In the genomic region with DNA sequence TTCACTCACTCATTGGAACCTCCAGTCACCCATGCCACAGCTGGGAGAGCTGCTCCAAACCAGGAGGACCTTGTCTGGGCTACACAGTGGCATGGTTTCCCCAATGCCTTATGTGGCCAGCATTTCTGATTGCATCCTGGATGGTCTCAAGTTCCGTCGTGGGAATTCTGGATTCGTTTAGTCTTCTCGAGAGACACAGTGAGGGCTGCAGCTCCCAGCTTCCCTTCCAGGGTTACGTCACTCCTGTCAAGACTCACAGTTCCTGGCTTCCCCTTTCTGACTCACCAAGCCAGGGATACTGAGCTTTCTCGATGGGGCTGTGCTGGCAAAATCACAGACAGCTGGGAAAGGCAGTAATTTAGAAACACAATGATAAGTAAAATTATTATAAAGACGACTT, we compare ENCODE assay signal across 10 mouse cellular contexts. TPM values are rescaled to one million over a fixed set of nuclear protein-coding genes. Genes with fewer than 3 reads are reported as not detected.
DNase-seq lines count a peak whose midpoint lies in the region; ATAC-seq and TF ChIP-seq lines count a peak whose summit lies in the region.
"Had no signal": no experiment of that assay in that cellular context is flagged by ENCODE, and none has a peak within 500 bp of the region (broad histone marks: within the 10 kb centered on the region; RNA-seq: fewer than 3 reads in every experiment).

No protein-coding gene starts in this region.

- 26% methylated on average over 7 of the region's 7 CpGs for WGBS in limb, embryonic 15.5 days
- 30% methylated on average over 7 of the region's 7 CpGs for WGBS in limb, embryonic 10.5 days
- WGBS in thymus, adult 2 months, result 72% methylated on average over 7 of the region's 7 CpGs

- no peak for DNase-seq in limb, embryonic 10.5 days (ENCODE audit: low spot score)
- DNase-seq in heart, adult 9 months (ENCODE audit: low spot score in 2 of 2), result peak; percentile 77 to 84
- no peak for DNase-seq in thymus, adult 2 months
- DNase-seq in retina, postnatal 1 day, result no peak
- no peak for DNase-seq in kidney, postnatal 10 days
- DNase-seq: liver, embryonic 13.5 days had no signal

- H3K4me1 ChIP-seq in limb, embryonic 15.5 days, result peaks cover 21% of the 10 kb centered on the region
- H3K4me1 ChIP-seq in limb, embryonic 10.5 days, result peaks cover 42% of the 10 kb centered on the region
- peaks cover 12% of the 10 kb centered on the region for H3K4me1 ChIP-seq in bone marrow macrophage, adult 2 months (ENCODE audit: control insufficient read depth, insufficient read depth, low read length)
- H3K4me1 ChIP-seq in thymus, adult 2 months (replicated peaks; ENCODE audit: control insufficient read depth, insufficient read depth, low read length), result peaks cover 9% of the 10 kb centered on the region

- H3K27me3 ChIP-seq in limb, embryonic 15.5 days, result no peaks in the 10 kb centered on the region
- H3K27me3 ChIP-seq in limb, embryonic 10.5 days (ENCODE audit: low read depth, poor library complexity, severe bottlenecking), result no peaks in the 10 kb centered on the region
- H3K27me3 ChIP-seq in thymus, adult 2 months (ENCODE audit: control insufficient read depth, insufficient read depth, low read length), result no peaks in the 10 kb centered on the region
- H3K27me3 ChIP-seq: embryonic facial prominence, embryonic 15.5 days; liver, embryonic 13.5 days had no signal

- TF ChIP-seq POLR2A in bone marrow macrophage, adult 2 months (IDR thresholded peaks at IDR 0.05; ENCODE audit: borderline replicate concordance, low read depth, low read length), result no peak
- no peak for TF ChIP-seq POLR2A in thymus, adult 2 months (IDR thresholded peaks at IDR 0.05; ENCODE audit: control insufficient read depth, extremely low read depth, insufficient read depth, low read length, poor library complexity)

- no peaks in the 10 kb centered on the region for H3K36me3 ChIP-seq in limb, embryonic 15.5 days
- no peaks in the 10 kb centered on the region for H3K36me3 ChIP-seq in limb, embryonic 10.5 days
- H3K36me3 ChIP-seq in thymus, adult 2 months (ENCODE audit: control insufficient read depth, insufficient read depth, low read length), result no peaks in the 10 kb centered on the region
- H3K36me3 ChIP-seq: embryonic facial prominence, embryonic 15.5 days; liver, embryonic 13.5 days had no signal

- no peak overlapping the region for H3K4me2 ChIP-seq in limb, embryonic 15.5 days
- H3K4me2 ChIP-seq: embryonic facial prominence, embryonic 15.5 days; liver, embryonic 13.5 days had no signal

- no peaks in the 10 kb centered on the region for H3K9me3 ChIP-seq in limb, embryonic 15.5 days
- no peaks in the 10 kb centered on the region for H3K9me3 ChIP-seq in limb, embryonic 10.5 days (replicated peaks)
- H3K9me3 ChIP-seq: embryonic facial prominence, embryonic 15.5 days; liver, embryonic 13.5 days had no signal

- TF ChIP-seq CTCF in bone marrow macrophage, adult 2 months (IDR thresholded peaks at IDR 0.05; ENCODE audit: low read depth, low read length), result no peak
- no peak for TF ChIP-seq CTCF in thymus, adult 2 months (IDR thresholded peaks at IDR 0.05; ENCODE audit: borderline replicate concordance, control insufficient read depth, extremely low read depth, insufficient read depth, low read length, poor library complexity)

- H3K9ac ChIP-seq in limb, embryonic 15.5 days, result no peak overlapping the region
- H3K9ac ChIP-seq: embryonic facial prominence, embryonic 15.5 days; liver, embryonic 13.5 days had no signal

- ATAC-seq in limb, embryonic 15.5 days (ENCODE audit: insufficient number of reproducible peaks, low FRiP score, low TSS enrichment, low read depth), result no peak
- 0 out of 2 replicates have a peak, but pooled peaks have one; percentile 44 for ATAC-seq in megakaryocyte progenitor cell, adult 5-6 weeks (replicated peaks; ENCODE audit: poor library complexity)

- no peak overlapping the region for H3K4me3 ChIP-seq in limb, embryonic 15.5 days
- H3K4me3 ChIP-seq in limb, embryonic 10.5 days, result no peak overlapping the region
- peak overlapping the region; percentile 40 for H3K4me3 ChIP-seq in bone marrow macrophage, adult 2 months (ENCODE audit: insufficient read depth, low read length)
- H3K4me3 ChIP-seq in thymus, adult 2 months (ENCODE audit: control insufficient read depth, insufficient read depth, low read length), result no peak overlapping the region
- H3K4me3 ChIP-seq: embryonic facial prominence, embryonic 15.5 days; liver, embryonic 13.5 days had no signal

- peak overlapping the region; percentile 27; the same call in 1 of the 2 replicates for H3K27ac ChIP-seq in limb, embryonic 15.5 days
- H3K27ac ChIP-seq in limb, embryonic 10.5 days, result no peak overlapping the region
- no peak overlapping the region for H3K27ac ChIP-seq in bone marrow macrophage, adult 2 months (ENCODE audit: insufficient read depth, low read depth, low read length)
- H3K27ac ChIP-seq in thymus, adult 2 months (ENCODE audit: control insufficient read depth, insufficient read depth, low read length), result no peak overlapping the region
- H3K27ac ChIP-seq: embryonic facial prominence, embryonic 15.5 days; liver, embryonic 13.5 days had no signal

RNA-seq across cellular contexts. Expression of a gene that starts 54.0 kb away (rescaled TPM):
- polyA plus RNA-seq in limb, embryonic 15.5 days (2015; fragmentation: Nextera tagmentation; extraction: Ambion mirVana), result 37.7 and 40.1 TPM in 2 replicates
- 65.0 and 70.5 TPM in 2 replicates for polyA plus RNA-seq in limb, embryonic 10.5 days (2016; fragmentation: Nextera tagmentation; extraction: Ambion mirVana)
- polyA plus RNA-seq in bone marrow macrophage, adult 2 months (2012; ENCODE audit: insufficient read depth, insufficient read length, missing spikeins), result 48.4 and 53.1 TPM in 2 replicates
- 25.1 and 32.6 TPM in 2 replicates for total RNA-seq in megakaryocyte progenitor cell, adult 5-6 weeks (2015)
- total RNA-seq in megakaryocyte progenitor cell, adult 5-6 weeks (2017), result 20.0 and 24.3 TPM in 2 replicates
- 93.4 and 105 TPM in 2 replicates for polyA plus RNA-seq in thymus, adult 2 months (2012; rRNA removed)

Comparison
In these comparisons a context has a peak if more than half of its experiments do, and no peak if none do; other contexts are left out.
1. DNase-seq: peak in heart, adult 9 months (2 of 2); none in limb, embryonic 10.5 days (single experiment), thymus, adult 2 months (single experiment), retina, postnatal 1 day (single experiment) and kidney, postnatal 10 days (single experiment).